Comparison of ENCODE assay signal across 20 mouse cellular contexts in genomic region chr11:98247325-98247724, GRCm38 (mm10). TPM values are rescaled to one million over a fixed set of nuclear protein-coding genes. Genes with fewer than 3 reads are reported as not detected.
DNase-seq lines count a peak whose midpoint lies in the region; ATAC-seq and TF ChIP-seq lines count a peak whose summit lies in the region.
"Had no signal": no experiment of that assay in that cellular context is flagged by ENCODE, and none has a peak within 500 bp of the region (broad histone marks: within the 10 kb centered on the region; RNA-seq: fewer than 3 reads in every experiment).

No protein-coding gene starts in this region.

- no peak for DNase-seq in forebrain, postnatal 0 days
- DNase-seq in liver, postnatal 0 days = no peak
- DNase-seq in liver = no peak
- DNase-seq in B cell, adult 2 months = peak; percentile 9 to 22
- peak; percentile 40 for DNase-seq in brain, adult 2 months (ENCODE audit: low read depth, low spot score)
- DNase-seq in kidney, postnatal 10 days = no peak
- no peak for DNase-seq in Muller cell, postnatal 12 days (ENCODE audit: inconsistent ontology term)
- DNase-seq: cerebellum, adult 2 months; gastrocnemius, postnatal 14 days; kidney, adult 9 months; thymus, adult 2 months had no signal

- peaks cover 35% of the 10 kb centered on the region for H3K36me3 ChIP-seq in forebrain, postnatal 0 days (ENCODE audit: insufficient read depth)
- H3K36me3 ChIP-seq in forebrain, embryonic 13.5 days (ENCODE audit: poor library complexity, severe bottlenecking) = peaks cover 54% of the 10 kb centered on the region
- H3K36me3 ChIP-seq in liver, postnatal 0 days (replicated peaks; ENCODE audit: insufficient read depth, low read length) = peaks cover 60% of the 10 kb centered on the region

- H3K27ac ChIP-seq in forebrain, postnatal 0 days (ENCODE audit: low read depth, low read length) = no peak overlapping the region
- no peak overlapping the region for H3K27ac ChIP-seq in forebrain, embryonic 13.5 days
- H3K27ac ChIP-seq in liver, postnatal 0 days (ENCODE audit: low read depth) = no peak overlapping the region
- H3K27ac ChIP-seq: forebrain, embryonic 10.5 days; hindbrain, embryonic 14.5 days; limb, embryonic 10.5 days; lung, embryonic 15.5 days; midbrain, embryonic 10.5 days; neural tube, embryonic 13.5 days had no signal

- no peaks in the 10 kb centered on the region for H3K27me3 ChIP-seq in forebrain, postnatal 0 days (ENCODE audit: insufficient read depth, low read length)
- no peaks in the 10 kb centered on the region for H3K27me3 ChIP-seq in forebrain, embryonic 13.5 days
- no peaks in the 10 kb centered on the region for H3K27me3 ChIP-seq in liver, postnatal 0 days (ENCODE audit: insufficient read depth, low read length)
- H3K27me3 ChIP-seq: heart, embryonic 12.5 days; lung, embryonic 15.5 days; neural tube, embryonic 13.5 days had no signal

- 81% methylated on average over 1 of the region's 1 CpGs for WGBS in forebrain, postnatal 0 days
- WGBS in forebrain, embryonic 13.5 days = 79% methylated on average over 1 of the region's 1 CpGs
- 82% methylated on average over 1 of the region's 1 CpGs for WGBS in liver, postnatal 0 days (ENCODE audit: insufficient replicate concordance)

- TF ChIP-seq EP300 in liver, postnatal 0 days (IDR thresholded peaks at IDR 0.05; ENCODE audit: low read depth) = no peak

- H3K4me3 ChIP-seq in forebrain, postnatal 0 days (ENCODE audit: low read depth, low read length) = no peak overlapping the region
- H3K4me3 ChIP-seq in forebrain, embryonic 13.5 days = no peak overlapping the region
- H3K4me3 ChIP-seq in liver, postnatal 0 days (ENCODE audit: low read depth, low read length) = no peak overlapping the region
- H3K4me3 ChIP-seq: forebrain, embryonic 10.5 days; heart, embryonic 12.5 days; limb, embryonic 10.5 days; lung, embryonic 15.5 days; midbrain, embryonic 10.5 days; neural tube, embryonic 13.5 days had no signal

- TF ChIP-seq CTCF in forebrain, postnatal 0 days (IDR thresholded peaks at IDR 0.05; ENCODE audit: low read depth) = peak; percentile 39
- peak; percentile 40 for TF ChIP-seq CTCF in liver, postnatal 0 days (IDR thresholded peaks at IDR 0.05; ENCODE audit: low read depth)

- no peak overlapping the region for H3K9ac ChIP-seq in forebrain, postnatal 0 days
- H3K9ac ChIP-seq in forebrain, embryonic 13.5 days = no peak overlapping the region
- H3K9ac ChIP-seq in liver, postnatal 0 days (replicated peaks) = no peak overlapping the region
- H3K9ac ChIP-seq: heart, embryonic 12.5 days; hindbrain, embryonic 14.5 days; lung, embryonic 15.5 days; neural tube, embryonic 13.5 days had no signal

- ATAC-seq in forebrain, postnatal 0 days = no peak
- no peak for ATAC-seq in forebrain, embryonic 13.5 days
- ATAC-seq in liver, postnatal 0 days = no peak
- ATAC-seq: activated CD4-positive, CD25-positive, alpha-beta regulatory T cell, adult 4 months had no signal

- no peaks in the 10 kb centered on the region for H3K9me3 ChIP-seq in forebrain, postnatal 0 days (ENCODE audit: low read length)
- H3K9me3 ChIP-seq in forebrain, embryonic 13.5 days (replicated peaks) = no peaks in the 10 kb centered on the region
- H3K9me3 ChIP-seq in liver, postnatal 0 days (ENCODE audit: low read length) = no peaks in the 10 kb centered on the region
- H3K9me3 ChIP-seq: forebrain, embryonic 10.5 days; heart, embryonic 12.5 days; limb, embryonic 10.5 days; lung, embryonic 15.5 days; midbrain, embryonic 10.5 days; neural tube, embryonic 13.5 days had no signal

- H3K4me1 ChIP-seq in forebrain, postnatal 0 days (ENCODE audit: insufficient read depth) = no peaks in the 10 kb centered on the region
- no peaks in the 10 kb centered on the region for H3K4me1 ChIP-seq in forebrain, embryonic 13.5 days
- H3K4me1 ChIP-seq in liver, postnatal 0 days (ENCODE audit: insufficient read depth) = no peaks in the 10 kb centered on the region
- H3K4me1 ChIP-seq: forebrain, embryonic 10.5 days; heart, embryonic 12.5 days; limb, embryonic 10.5 days; lung, embryonic 15.5 days; midbrain, embryonic 10.5 days; neural tube, embryonic 13.5 days had no signal

- H3K4me2 ChIP-seq in forebrain, postnatal 0 days (ENCODE audit: low read depth) = no peak overlapping the region
- H3K4me2 ChIP-seq in forebrain, embryonic 13.5 days = no peak overlapping the region
- no peak overlapping the region for H3K4me2 ChIP-seq in liver, postnatal 0 days (ENCODE audit: low read depth, low read length)
- H3K4me2 ChIP-seq: heart, embryonic 12.5 days; hindbrain, embryonic 14.5 days; lung, embryonic 15.5 days; neural tube, embryonic 13.5 days had no signal

RNA-seq across cellular contexts. Expression of gene Cdk12, which starts 44.5 kb away (rescaled TPM):
- 35.5 and 36.0 TPM in 2 replicates for total RNA-seq in forebrain, postnatal 0 days (2014; rRNA removed)
- polyA plus RNA-seq in forebrain, postnatal 0 days (2015; fragmentation: Nextera tagmentation; extraction: Ambion mirVana) = 2.8 and 4.5 TPM in 2 replicates
- polyA plus RNA-seq in forebrain, embryonic 13.5 days (2015; fragmentation: Nextera tagmentation; extraction: Ambion mirVana) = 17.7 and 19.0 TPM in 2 replicates
- polyA plus RNA-seq in liver, postnatal 0 days (2015; fragmentation: Nextera tagmentation; extraction: Ambion mirVana) = 3.2 and 3.9 TPM in 2 replicates

RNA-seq across cellular contexts. Expression of gene Med1, which starts 54.2 kb away (rescaled TPM):
- total RNA-seq in forebrain, postnatal 0 days (2014; rRNA removed) = 30.2 and 35.5 TPM in 2 replicates
- 44.9 and 56.4 TPM in 2 replicates for polyA plus RNA-seq in forebrain, postnatal 0 days (2015; fragmentation: Nextera tagmentation; extraction: Ambion mirVana)
- polyA plus RNA-seq in forebrain, embryonic 13.5 days (2015; fragmentation: Nextera tagmentation; extraction: Ambion mirVana) = 77.5 and 78.3 TPM in 2 replicates
- polyA plus RNA-seq in liver, postnatal 0 days (2015; fragmentation: Nextera tagmentation; extraction: Ambion mirVana) = 15.0 and 16.2 TPM in 2 replicates

Comparison
In these comparisons a context has a peak if more than half of its experiments do, and no peak if none do; other contexts are left out.
1. DNase-seq: peak in B cell, adult 2 months (2 of 2) and brain, adult 2 months (single experiment); none in forebrain, postnatal 0 days (single experiment), liver, postnatal 0 days (single experiment), liver (single experiment), kidney, postnatal 10 days (single experiment) and Muller cell, postnatal 12 days (single experiment).